Mouse (Mus musculus): ENCODE results near the gene Ace.

DNA sequence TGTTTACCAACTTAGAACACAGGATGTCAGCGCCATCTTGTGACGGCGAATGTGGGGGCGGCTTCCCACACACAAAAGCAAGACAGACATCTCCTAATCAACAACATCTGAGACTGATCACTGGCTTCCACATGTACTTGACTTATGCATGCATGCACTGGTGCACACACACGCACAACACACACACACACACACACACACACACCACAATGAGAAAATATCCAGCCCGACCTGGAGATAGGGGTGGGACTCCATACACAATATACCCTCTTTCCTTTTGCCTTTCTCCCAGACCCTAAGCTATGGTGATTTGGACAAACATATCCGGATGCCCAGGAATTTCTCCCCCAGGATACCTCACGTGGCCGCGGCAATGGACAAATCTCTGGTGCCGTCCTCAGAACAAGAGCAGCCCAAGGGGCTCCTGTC lies 65.8 kb downstream of the Ace start:
- no peak for TF ChIP-seq CTCF (IDR thresholded peaks at IDR 0.05; ENCODE audit: insufficient read depth, low read depth, low read length)
- no peak for TF ChIP-seq POLR2A (IDR thresholded peaks at IDR 0.05; ENCODE audit: insufficient read depth, low read depth, low read length)

All from olfactory bulb, adult 2 months (tissue).